Mouse (Mus musculus): ENCODE measurements at regions not wholly inside any gene's neighbourhood (a gene's known extent, or its start where the extent isn't known, plus 50 kb on each side); places are given as distances from the start of the nearest gene placed in this dataset.
A peak's percentile ranks its signal among the peaks of the same experiment; 100 is the strongest.

DNA sequence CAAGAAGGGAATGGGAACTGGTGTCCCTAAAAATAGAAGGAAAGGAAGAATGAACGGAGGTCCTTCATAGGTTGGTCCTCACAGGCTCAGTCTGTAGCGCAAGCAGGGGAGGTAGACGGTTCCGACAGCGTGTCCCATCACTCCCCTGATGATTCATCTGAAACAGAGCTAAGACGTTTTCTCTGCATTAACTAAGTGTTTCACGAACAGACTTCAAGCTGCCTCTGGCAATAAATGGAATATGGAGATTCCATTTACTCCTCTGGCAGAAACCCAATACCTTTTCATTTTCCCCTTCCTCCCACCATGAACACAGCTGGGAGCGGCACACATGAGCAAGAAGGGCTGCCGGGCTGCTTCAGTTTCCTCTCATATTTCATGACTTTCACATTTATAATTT, 194.6 kb upstream of the Sox11 start:
- 51% methylated on average over 9 of the region's 9 CpGs for WGBS

DNA sequence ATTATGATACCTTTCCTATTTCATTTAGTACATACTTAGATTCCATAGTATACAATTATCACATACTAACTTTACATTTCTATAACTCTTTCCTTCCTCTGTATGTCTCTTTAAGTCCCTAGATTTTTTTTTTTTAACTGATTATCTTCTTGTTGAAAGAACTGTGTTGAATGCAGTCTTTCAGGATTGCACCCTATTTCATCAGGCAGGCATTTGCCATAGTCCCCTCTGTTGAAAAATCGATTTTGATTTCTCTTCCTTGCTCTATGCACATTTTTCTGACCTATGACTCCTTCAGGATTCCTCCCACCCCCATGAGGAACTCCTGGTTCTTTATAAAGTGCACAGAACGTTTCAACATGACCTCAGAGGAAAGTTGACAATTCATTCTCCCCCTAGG, 183.2 kb upstream of the Sox11 start:
- no peak for ATAC-seq (replicated peaks; ENCODE audit: low FRiP score, low TSS enrichment, low read depth)
- Histone ChIP-seq H3K9me3 (ENCODE audit: control insufficient read depth, low read length) (no peaks in the 10 kb centered on the region), H3K36me3 (ENCODE audit: control insufficient read depth, insufficient read depth, low read length) (no peaks in the 10 kb centered on the region), H3K4me2 (ENCODE audit: low read length) (no peak overlapping the region), H3K27me3 (replicated peaks; ENCODE audit: control insufficient read depth, insufficient read depth, low read length) (no peaks in the 10 kb centered on the region), H3K4me3 (ENCODE audit: low read depth, low read length) (no peak overlapping the region), H3K27ac (ENCODE audit: low read depth) (no peak overlapping the region), H3K9ac (ENCODE audit: low read length) (no peak overlapping the region), H3K4me1 (replicated peaks; ENCODE audit: control insufficient read depth, insufficient read depth, low read length) (0 out of 2 replicates have a peak, but pooled peaks cover 5% of the 10 kb centered on the region)
- no peak for DNase-seq (ENCODE audit: low spot score)
- WGBS: 40% methylated on average over 2 of the region's 2 CpGs

More for the DNA sequence above, 194.6 kb upstream of the Sox11 start:
- Histone ChIP-seq H3K36me3 (ENCODE audit: control insufficient read depth, insufficient read depth, low read length) (no peaks in the 10 kb centered on the region), H3K4me3 (ENCODE audit: low read depth, low read length) (no peak overlapping the region), H3K4me1 (replicated peaks; ENCODE audit: control insufficient read depth, insufficient read depth, low read length) (peaks cover 11% of the 10 kb centered on the region), H3K9me3 (ENCODE audit: control insufficient read depth, low read length) (no peaks in the 10 kb centered on the region), H3K27me3 (replicated peaks; ENCODE audit: control insufficient read depth, insufficient read depth, low read length) (no peaks in the 10 kb centered on the region), H3K9ac (ENCODE audit: low read length) (no peak overlapping the region), H3K4me2 (ENCODE audit: low read length) (peak overlapping the region; percentile 35), H3K27ac (ENCODE audit: low read depth) (peak overlapping the region; percentile 34)
- ATAC-seq (replicated peaks; ENCODE audit: low FRiP score, low TSS enrichment, low read depth) (no peak), DNase-seq (ENCODE audit: low spot score) (no peak)

DNA sequence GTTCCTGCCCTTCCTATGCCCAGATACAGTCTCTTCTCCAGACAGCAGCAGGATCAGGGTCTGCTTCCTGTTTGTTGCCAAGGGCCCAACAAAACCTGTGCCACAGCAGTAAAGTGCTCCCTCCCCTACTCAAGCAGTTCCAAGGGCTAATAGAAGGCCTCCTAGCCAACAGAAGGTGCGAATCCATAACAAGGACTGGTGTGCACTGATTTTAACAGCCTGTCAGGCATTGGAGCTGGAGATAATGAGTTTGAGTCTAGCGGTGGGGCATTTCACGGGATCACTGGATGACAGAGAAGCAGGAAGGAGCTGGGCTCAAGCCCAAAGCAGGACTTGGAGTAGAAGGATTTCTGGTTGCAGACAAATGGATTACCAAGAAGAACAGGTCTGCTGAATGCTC, 170.9 kb upstream of the Sox11 start:
- H3K4me1 ChIP-seq (replicated peaks; ENCODE audit: control insufficient read depth, insufficient read depth, low read length): no peaks in the 10 kb centered on the region; the same call in 1 of the 2 replicates
- no peaks in the 10 kb centered on the region for H3K27me3 ChIP-seq (replicated peaks; ENCODE audit: control insufficient read depth, insufficient read depth, low read length)
- H3K36me3 ChIP-seq (ENCODE audit: control insufficient read depth, insufficient read depth, low read length): no peaks in the 10 kb centered on the region
- H3K27ac ChIP-seq (ENCODE audit: low read depth): no peak overlapping the region
- no peak overlapping the region for H3K4me3 ChIP-seq (ENCODE audit: low read depth, low read length)
- 83% methylated on average over 3 of the region's 3 CpGs for WGBS
- H3K4me2 ChIP-seq (ENCODE audit: low read length): no peak overlapping the region
- no peak for ATAC-seq (replicated peaks; ENCODE audit: low FRiP score, low TSS enrichment, low read depth)
- H3K9me3 ChIP-seq (ENCODE audit: control insufficient read depth, low read length): no peaks in the 10 kb centered on the region
- H3K9ac ChIP-seq (ENCODE audit: low read length): no peak overlapping the region
- DNase-seq (ENCODE audit: low spot score): no peak

DNA sequence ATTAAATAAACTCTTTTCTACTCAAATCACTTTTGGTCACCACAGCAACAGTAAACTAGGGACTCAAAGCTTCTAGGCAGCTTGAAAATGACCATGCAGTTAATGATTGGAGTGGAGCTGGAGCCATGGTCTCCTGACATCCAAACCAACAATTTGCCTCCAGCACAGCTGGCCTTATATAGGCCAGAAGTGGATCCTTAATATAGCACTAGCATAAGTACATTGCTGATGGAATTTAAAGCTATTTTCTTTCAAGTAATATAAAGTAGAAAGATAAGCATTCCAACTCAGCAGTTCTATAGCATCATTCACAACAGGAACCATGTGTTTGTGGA, 165.8 kb upstream of the Sox11 start:
- no peak overlapping the region for H3K4me2 ChIP-seq (ENCODE audit: low read length)
- DNase-seq (ENCODE audit: low spot score) (no peak), ATAC-seq (replicated peaks; ENCODE audit: low FRiP score, low TSS enrichment, low read depth) (no peak)
- no peak overlapping the region for H3K4me3 ChIP-seq (ENCODE audit: low read depth, low read length)
- peak overlapping the region; percentile 1; the same call in 1 of the 2 replicates for H3K27ac ChIP-seq (ENCODE audit: low read depth)
- H3K9me3 ChIP-seq (ENCODE audit: control insufficient read depth, low read length): no peaks in the 10 kb centered on the region
- peaks cover 4% of the 10 kb centered on the region for H3K4me1 ChIP-seq (replicated peaks; ENCODE audit: control insufficient read depth, insufficient read depth, low read length)
- H3K27me3 ChIP-seq (replicated peaks; ENCODE audit: control insufficient read depth, insufficient read depth, low read length): no peaks in the 10 kb centered on the region
- no peaks in the 10 kb centered on the region for H3K36me3 ChIP-seq (ENCODE audit: control insufficient read depth, insufficient read depth, low read length)
- H3K9ac ChIP-seq (ENCODE audit: low read length): no peak overlapping the region

DNA sequence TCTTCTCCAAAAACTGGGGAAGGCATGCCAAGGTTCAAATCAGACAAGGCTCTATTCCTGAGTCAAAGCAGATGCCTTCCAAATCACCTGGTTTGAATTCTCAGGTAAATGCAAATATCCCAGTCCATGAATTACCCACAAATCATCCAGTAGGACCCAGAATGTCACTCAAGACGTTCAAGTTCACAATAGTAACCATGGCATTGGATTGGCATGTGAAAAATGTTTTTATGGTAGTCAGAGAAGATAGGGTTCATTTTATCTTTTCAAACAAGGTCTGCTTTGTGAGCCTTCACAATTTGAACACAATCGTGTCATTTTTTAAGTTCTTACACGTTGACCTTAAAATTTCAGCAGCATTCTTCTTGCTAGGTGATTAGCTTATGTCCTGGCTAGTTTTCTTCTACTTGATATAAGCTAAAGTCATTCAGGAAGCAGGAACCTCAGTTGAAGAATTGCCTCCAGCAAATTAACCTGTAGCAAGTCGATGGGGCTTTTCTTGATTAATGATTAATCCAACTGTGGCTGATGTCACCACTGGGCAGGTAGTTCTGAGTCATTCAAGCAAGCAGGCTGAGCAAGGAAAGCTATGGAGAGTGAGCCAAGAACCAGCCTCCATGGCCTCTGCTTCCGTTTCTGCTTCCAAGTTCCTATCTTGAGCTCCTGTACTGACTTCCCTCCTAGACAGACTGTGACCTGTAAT, 165.3 kb upstream of the Sox11 start:
- no peaks in the 10 kb centered on the region for H3K27me3 ChIP-seq (replicated peaks; ENCODE audit: control insufficient read depth, insufficient read depth, low read length)
- DNase-seq (ENCODE audit: low spot score) (no peak), ATAC-seq (replicated peaks; ENCODE audit: low FRiP score, low TSS enrichment, low read depth) (peak; percentile 90)
- 51% methylated on average over 5 of the region's 5 CpGs for WGBS
- peak overlapping the region; percentile 1; the same call in 1 of the 2 replicates for H3K27ac ChIP-seq (ENCODE audit: low read depth)
- H3K4me3 ChIP-seq (ENCODE audit: low read depth, low read length): no peak overlapping the region
- H3K9ac ChIP-seq (ENCODE audit: low read length): no peak overlapping the region
- no peak overlapping the region for H3K4me2 ChIP-seq (ENCODE audit: low read length)
- no peaks in the 10 kb centered on the region for H3K9me3 ChIP-seq (ENCODE audit: control insufficient read depth, low read length)
- peaks cover 4% of the 10 kb centered on the region for H3K4me1 ChIP-seq (replicated peaks; ENCODE audit: control insufficient read depth, insufficient read depth, low read length)
- no peaks in the 10 kb centered on the region for H3K36me3 ChIP-seq (ENCODE audit: control insufficient read depth, insufficient read depth, low read length)

DNA sequence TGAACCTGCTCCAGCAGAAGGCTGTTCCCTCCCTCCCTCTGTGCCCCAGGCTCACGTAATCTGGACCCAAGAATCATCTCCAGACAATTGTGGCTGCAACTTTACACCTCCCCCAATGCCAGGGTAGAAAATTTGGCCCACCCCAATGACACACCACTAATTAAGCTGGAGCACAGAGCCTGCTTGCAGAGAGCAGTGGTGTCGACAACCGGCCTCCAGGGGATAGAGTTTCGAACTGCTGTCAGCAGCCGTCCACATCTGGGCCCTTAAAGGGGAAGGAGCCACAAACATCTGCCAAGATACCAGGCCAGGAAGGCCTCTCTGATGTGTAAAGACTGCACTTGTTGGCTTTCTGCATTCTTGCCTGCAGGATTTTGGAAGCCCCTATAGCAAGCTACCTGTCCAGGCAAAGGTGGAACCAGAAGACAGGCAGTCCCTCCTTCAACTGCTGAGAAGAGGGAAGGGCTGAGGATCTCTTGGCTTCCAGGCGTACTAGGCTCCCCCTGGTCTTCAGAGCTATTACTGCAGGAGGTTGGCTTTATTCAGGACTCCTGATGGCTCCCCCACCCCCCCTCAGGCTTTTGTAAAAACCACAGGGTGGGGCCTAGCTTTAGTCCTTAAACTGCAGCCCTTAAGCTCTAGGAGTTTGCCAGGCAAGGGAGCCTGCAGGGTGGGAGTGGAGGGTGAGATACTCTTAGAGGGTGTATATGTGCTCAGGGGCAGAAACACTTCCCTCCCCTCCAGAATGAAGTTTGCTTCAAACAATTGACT, 160.5 kb upstream of the Sox11 start:
- no peak for ATAC-seq (replicated peaks; ENCODE audit: low FRiP score, low TSS enrichment, low read depth)

DNA sequence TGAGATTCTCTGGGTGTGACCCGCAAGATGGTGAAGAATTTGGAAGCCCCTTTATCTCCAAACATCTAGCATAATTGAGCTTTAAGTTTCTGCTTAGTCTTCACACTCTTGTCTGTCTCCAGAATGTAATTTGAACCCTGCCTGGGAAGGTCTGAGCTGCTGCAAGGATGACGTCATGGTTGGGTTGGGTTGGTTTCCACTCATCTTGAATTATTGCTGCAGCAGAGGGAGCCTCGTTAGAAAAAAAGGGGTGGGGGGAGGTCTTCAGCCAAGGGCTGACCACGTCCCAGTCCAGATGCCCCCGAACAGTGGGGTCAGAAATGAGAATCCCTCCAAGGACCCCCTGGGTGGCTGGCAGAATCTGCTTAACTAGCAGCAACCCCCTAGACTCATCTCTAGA, 158.1 kb upstream of the Sox11 start:
- no peaks in the 10 kb centered on the region for H3K36me3 ChIP-seq (ENCODE audit: control insufficient read depth, insufficient read depth, low read length)
- ATAC-seq (replicated peaks; ENCODE audit: low FRiP score, low TSS enrichment, low read depth) (0 out of 2 replicates have a peak, but pooled peaks have one; percentile 42), DNase-seq (ENCODE audit: low spot score) (no peak)
- no peaks in the 10 kb centered on the region for H3K9me3 ChIP-seq (ENCODE audit: control insufficient read depth, low read length)
- no peak overlapping the region for H3K4me2 ChIP-seq (ENCODE audit: low read length)
- H3K27me3 ChIP-seq (replicated peaks; ENCODE audit: control insufficient read depth, insufficient read depth, low read length): no peaks in the 10 kb centered on the region
- H3K4me3 ChIP-seq (ENCODE audit: low read depth, low read length): no peak overlapping the region
- H3K9ac ChIP-seq (ENCODE audit: low read length): no peak overlapping the region
- WGBS: 18% methylated on average over 5 of the region's 5 CpGs
- H3K27ac ChIP-seq (ENCODE audit: low read depth): no peak overlapping the region
- peaks cover 10% of the 10 kb centered on the region; the same call in 1 of the 2 replicates for H3K4me1 ChIP-seq (replicated peaks; ENCODE audit: control insufficient read depth, insufficient read depth, low read length)

More for the DNA sequence above, 160.5 kb upstream of the Sox11 start:
- no peaks in the 10 kb centered on the region for H3K27me3 ChIP-seq (replicated peaks; ENCODE audit: control insufficient read depth, insufficient read depth, low read length)
- WGBS: 39% methylated on average over 6 of the region's 6 CpGs
- no peak overlapping the region for H3K27ac ChIP-seq (ENCODE audit: low read depth)
- no peaks in the 10 kb centered on the region for H3K36me3 ChIP-seq (ENCODE audit: control insufficient read depth, insufficient read depth, low read length)
- no peak overlapping the region for H3K4me3 ChIP-seq (ENCODE audit: low read depth, low read length)
- H3K4me1 ChIP-seq (replicated peaks; ENCODE audit: control insufficient read depth, insufficient read depth, low read length): peaks cover 8% of the 10 kb centered on the region
- no peaks in the 10 kb centered on the region for H3K9me3 ChIP-seq (ENCODE audit: control insufficient read depth, low read length)
- no peak for DNase-seq (ENCODE audit: low spot score)
- no peak overlapping the region for H3K9ac ChIP-seq (ENCODE audit: low read length)
- no peak overlapping the region for H3K4me2 ChIP-seq (ENCODE audit: low read length)

- WGBS: 62% methylated on average over 2 of the region's 2 CpGs
- Histone ChIP-seq H3K9ac (ENCODE audit: low read length) (no peak overlapping the region), H3K4me2 (ENCODE audit: low read length) (no peak overlapping the region), H3K27ac (ENCODE audit: low read depth) (no peak overlapping the region), H3K4me1 (replicated peaks; ENCODE audit: control insufficient read depth, insufficient read depth, low read length) (peaks cover 10% of the 10 kb centered on the region; the same call in 1 of the 2 replicates), H3K36me3 (ENCODE audit: control insufficient read depth, insufficient read depth, low read length) (no peaks in the 10 kb centered on the region), H3K9me3 (ENCODE audit: control insufficient read depth, low read length) (no peaks in the 10 kb centered on the region), H3K4me3 (ENCODE audit: low read depth, low read length) (no peak overlapping the region), H3K27me3 (replicated peaks; ENCODE audit: control insufficient read depth, insufficient read depth, low read length) (no peaks in the 10 kb centered on the region)
- DNase-seq (ENCODE audit: low spot score) (no peak), ATAC-seq (replicated peaks; ENCODE audit: low FRiP score, low TSS enrichment, low read depth) (no peak)
Measured at GRCm38 (mm10) chr12:27499276-27499675, 156.9 kb upstream of the Sox11 start.

All from intestine, embryonic 14.5 days (tissue).